18 mouse cellular contexts compared by ENCODE assay signal in genomic region chr14:118907592-118907991, GRCm38 (mm10).
"Had no signal": no experiment of that assay in that cellular context is flagged by ENCODE, and none has a peak within 500 bp of the region (broad histone marks: within the 10 kb centered on the region; RNA-seq: fewer than 3 reads in every experiment).

No protein-coding gene starts in this region.

- H3K27ac ChIP-seq: kidney, embryonic 15.5 days; limb, embryonic 12.5 days; limb, embryonic 15.5 days; liver, embryonic 14.5 days; midbrain, embryonic 12.5 days; midbrain, embryonic 15.5 days; neural tube, embryonic 13.5 days had no signal

- H3K4me2 ChIP-seq: kidney, embryonic 15.5 days; limb, embryonic 12.5 days; limb, embryonic 15.5 days; liver, embryonic 11.5 days; lung, embryonic 14.5 days; midbrain, embryonic 12.5 days; midbrain, embryonic 15.5 days; neural tube, embryonic 13.5 days had no signal

- ATAC-seq: liver, postnatal 0 days; midbrain, embryonic 15.5 days had no signal

- H3K9me3 ChIP-seq: kidney, embryonic 15.5 days; limb, embryonic 12.5 days; limb, embryonic 15.5 days; midbrain, embryonic 12.5 days; midbrain, embryonic 15.5 days; neural tube, embryonic 13.5 days had no signal

- H3K27me3 ChIP-seq: kidney, embryonic 15.5 days; limb, embryonic 12.5 days; limb, embryonic 15.5 days; midbrain, embryonic 12.5 days; midbrain, embryonic 15.5 days; neural tube, embryonic 13.5 days had no signal

- H3K9ac ChIP-seq: kidney, embryonic 15.5 days; limb, embryonic 12.5 days; limb, embryonic 15.5 days; liver, embryonic 14.5 days; liver, postnatal 0 days; lung, embryonic 14.5 days; midbrain, embryonic 12.5 days; midbrain, embryonic 15.5 days; neural tube, embryonic 13.5 days had no signal

- H3K4me3 ChIP-seq: kidney, embryonic 15.5 days; limb, embryonic 12.5 days; limb, embryonic 15.5 days; midbrain, embryonic 12.5 days; midbrain, embryonic 15.5 days; neural tube, embryonic 13.5 days had no signal

- DNase-seq: kidney, postnatal 10 days; left cerebral cortex, postnatal 4 days; liver, postnatal 0 days; lung, embryonic 14.5 days; lung, postnatal 10 days; lung, postnatal 4 days; retina, postnatal 1 day; right cerebral cortex, postnatal 25 days; thymus, adult 18-20 months; thymus, postnatal 36 days had no signal

- H3K4me1 ChIP-seq: limb, embryonic 15.5 days; midbrain, embryonic 15.5 days had no signal
